Mouse (Mus musculus): ENCODE results near the gene Ncoa5. TPM values are rescaled to one million over a fixed set of nuclear protein-coding genes. Genes with fewer than 3 reads are reported as not detected.
A peak's percentile ranks its signal among the peaks of the same experiment; 100 is the strongest.

The Ncoa5 gene
- polyA plus RNA-seq, 1 experiment from 2014 or later = 17.3 TPM

DNA sequence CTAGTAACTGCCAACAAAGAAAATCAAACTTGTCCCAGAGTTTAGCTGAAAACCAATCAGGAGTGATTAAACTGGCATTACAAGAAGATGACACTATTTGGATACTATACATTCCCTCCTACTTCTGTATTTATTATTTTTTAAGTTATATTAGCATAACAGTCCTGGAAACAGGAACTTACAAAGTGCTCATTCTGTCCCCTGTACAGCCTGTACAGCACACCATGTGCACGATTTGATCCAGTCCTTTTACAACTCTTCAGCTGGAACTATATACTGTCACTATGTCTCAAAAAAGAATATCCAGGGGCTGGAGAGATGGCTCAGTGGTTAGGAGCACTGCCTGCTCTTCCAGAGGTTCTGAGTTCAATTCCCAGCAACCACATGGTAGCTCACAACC lies 7.5 kb downstream of the Ncoa5 start:
- H3K4me1 ChIP-seq (replicated peaks; ENCODE audit: control insufficient read depth, insufficient read depth) = no peaks in the 10 kb centered on the region
- 63% methylated on average over 1 of the region's 1 CpGs for WGBS
- H3K27ac ChIP-seq (replicated peaks) = no peak overlapping the region
- DNase-seq (ENCODE audit: low spot score) = no peak
- H3K4me3 ChIP-seq (ENCODE audit: low read depth, low read length) = no peak overlapping the region
- peaks cover 2% of the 10 kb centered on the region; the same call in 1 of the 2 replicates for H3K36me3 ChIP-seq (ENCODE audit: control insufficient read depth, insufficient read depth, low read length)
- H3K4me2 ChIP-seq (replicated peaks; ENCODE audit: low read depth) = no peak overlapping the region
- no peaks in the 10 kb centered on the region for H3K9me3 ChIP-seq (ENCODE audit: control insufficient read depth, low read length)
- no peak for ATAC-seq (ENCODE audit: low FRiP score, low TSS enrichment)
- TF ChIP-seq EP300 (optimal IDR thresholded peaks at IDR 0.05) = no peak
- TF ChIP-seq CTCF (IDR thresholded peaks at IDR 0.05; ENCODE audit: low read depth) = no peak
- no peaks in the 10 kb centered on the region for H3K27me3 ChIP-seq (ENCODE audit: control insufficient read depth, insufficient read depth, low read length)
- no peak overlapping the region for H3K9ac ChIP-seq (ENCODE audit: low read length)

GRCm38 (mm10) chr2:165020490-165020889 lies 14.2 kb downstream of the Ncoa5 start:
- H3K4me2 ChIP-seq (replicated peaks; ENCODE audit: low read depth) = no peak overlapping the region
- no peaks in the 10 kb centered on the region for H3K4me1 ChIP-seq (replicated peaks; ENCODE audit: control insufficient read depth, insufficient read depth)
- H3K36me3 ChIP-seq (ENCODE audit: control insufficient read depth, insufficient read depth, low read length) = peaks cover 14% of the 10 kb centered on the region; the same call in 1 of the 2 replicates
- ATAC-seq (ENCODE audit: low FRiP score, low TSS enrichment) (no peak), DNase-seq (ENCODE audit: low spot score) (no peak)
- no peak for TF ChIP-seq EP300 (optimal IDR thresholded peaks at IDR 0.05)
- TF ChIP-seq CTCF (IDR thresholded peaks at IDR 0.05; ENCODE audit: low read depth) = no peak
- H3K27ac ChIP-seq (replicated peaks) = no peak overlapping the region
- H3K9ac ChIP-seq (ENCODE audit: low read length) = no peak overlapping the region
- no peaks in the 10 kb centered on the region for H3K9me3 ChIP-seq (ENCODE audit: control insufficient read depth, low read length)
- no peak overlapping the region for H3K4me3 ChIP-seq (ENCODE audit: low read depth, low read length)
- WGBS = 83% methylated on average over 3 of the region's 3 CpGs
- H3K27me3 ChIP-seq (ENCODE audit: control insufficient read depth, insufficient read depth, low read length) = no peaks in the 10 kb centered on the region

- peak; percentile 73 for ATAC-seq (ENCODE audit: low FRiP score, low TSS enrichment)
These were observed 19.7 kb downstream of the Ncoa5 start for GRCm38 (mm10) chr2:165014935-165015334.

GRCm38 (mm10) chr2:165010351-165010750 lies 24.3 kb downstream of the Ncoa5 start:
- TF ChIP-seq CTCF (IDR thresholded peaks at IDR 0.05; ENCODE audit: low read depth) = no peak
- no peak for TF ChIP-seq EP300 (optimal IDR thresholded peaks at IDR 0.05)
- peaks cover 40% of the 10 kb centered on the region for H3K36me3 ChIP-seq (ENCODE audit: control insufficient read depth, insufficient read depth, low read length)
- DNase-seq (ENCODE audit: low spot score) (no peak), ATAC-seq (ENCODE audit: low FRiP score, low TSS enrichment) (no peak)
- no peak overlapping the region for H3K4me3 ChIP-seq (ENCODE audit: low read depth, low read length)
- no peaks in the 10 kb centered on the region for H3K4me1 ChIP-seq (replicated peaks; ENCODE audit: control insufficient read depth, insufficient read depth)
- H3K27me3 ChIP-seq (ENCODE audit: control insufficient read depth, insufficient read depth, low read length) = no peaks in the 10 kb centered on the region
- H3K27ac ChIP-seq (replicated peaks) = no peak overlapping the region
- no peak overlapping the region for H3K4me2 ChIP-seq (replicated peaks; ENCODE audit: low read depth)
- H3K9ac ChIP-seq (ENCODE audit: low read length) = no peak overlapping the region
- no peaks in the 10 kb centered on the region for H3K9me3 ChIP-seq (ENCODE audit: control insufficient read depth, low read length)
- WGBS = 83% methylated on average over 10 of the region's 10 CpGs

More at GRCm38 (mm10) chr2:165014935-165015334, 19.7 kb downstream of the Ncoa5 start:
- no peak overlapping the region for H3K4me2 ChIP-seq (replicated peaks; ENCODE audit: low read depth)
- H3K27me3 ChIP-seq (ENCODE audit: control insufficient read depth, insufficient read depth, low read length) = no peaks in the 10 kb centered on the region
- H3K27ac ChIP-seq (replicated peaks) = no peak overlapping the region
- TF ChIP-seq CTCF (IDR thresholded peaks at IDR 0.05; ENCODE audit: low read depth) = no peak
- no peak for TF ChIP-seq EP300 (optimal IDR thresholded peaks at IDR 0.05)
- no peaks in the 10 kb centered on the region for H3K4me1 ChIP-seq (replicated peaks; ENCODE audit: control insufficient read depth, insufficient read depth)
- DNase-seq (ENCODE audit: low spot score) = no peak
- WGBS = 79% methylated on average over 5 of the region's 5 CpGs
- H3K36me3 ChIP-seq (ENCODE audit: control insufficient read depth, insufficient read depth, low read length) = peaks cover 23% of the 10 kb centered on the region
- no peak overlapping the region for H3K4me3 ChIP-seq (ENCODE audit: low read depth, low read length)
- H3K9ac ChIP-seq (ENCODE audit: low read length) = no peak overlapping the region
- H3K9me3 ChIP-seq (ENCODE audit: control insufficient read depth, low read length) = no peaks in the 10 kb centered on the region

GRCm38 (mm10) chr2:165009581-165009980 lies 25.1 kb downstream of the Ncoa5 start:
- no peaks in the 10 kb centered on the region for H3K9me3 ChIP-seq (ENCODE audit: control insufficient read depth, low read length)
- no peak overlapping the region for H3K27ac ChIP-seq (replicated peaks)
- ATAC-seq (ENCODE audit: low FRiP score, low TSS enrichment) (no peak), DNase-seq (ENCODE audit: low spot score) (no peak)
- no peak for TF ChIP-seq EP300 (optimal IDR thresholded peaks at IDR 0.05)
- no peak for TF ChIP-seq CTCF (IDR thresholded peaks at IDR 0.05; ENCODE audit: low read depth)
- WGBS = 76% methylated on average over 2 of the region's 2 CpGs
- H3K36me3 ChIP-seq (ENCODE audit: control insufficient read depth, insufficient read depth, low read length) = peaks cover 45% of the 10 kb centered on the region
- no peak overlapping the region for H3K9ac ChIP-seq (ENCODE audit: low read length)
- H3K4me2 ChIP-seq (replicated peaks; ENCODE audit: low read depth) = no peak overlapping the region
- H3K4me3 ChIP-seq (ENCODE audit: low read depth, low read length) = no peak overlapping the region
- H3K27me3 ChIP-seq (ENCODE audit: control insufficient read depth, insufficient read depth, low read length) = no peaks in the 10 kb centered on the region
- no peaks in the 10 kb centered on the region for H3K4me1 ChIP-seq (replicated peaks; ENCODE audit: control insufficient read depth, insufficient read depth)

- WGBS = 97% methylated on average over 14 of the region's 14 CpGs
These were observed 25.5 kb downstream of the Ncoa5 start for GRCm38 (mm10) chr2:165009161-165009560.

More at GRCm38 (mm10) chr2:165009161-165009560, 25.5 kb downstream of the Ncoa5 start:
- Histone ChIP-seq H3K9me3 (ENCODE audit: control insufficient read depth, low read length) (no peaks in the 10 kb centered on the region), H3K4me2 (replicated peaks; ENCODE audit: low read depth) (no peak overlapping the region), H3K27me3 (ENCODE audit: control insufficient read depth, insufficient read depth, low read length) (no peaks in the 10 kb centered on the region), H3K36me3 (ENCODE audit: control insufficient read depth, insufficient read depth, low read length) (peaks cover 48% of the 10 kb centered on the region), H3K4me1 (replicated peaks; ENCODE audit: control insufficient read depth, insufficient read depth) (no peaks in the 10 kb centered on the region), H3K9ac (ENCODE audit: low read length) (no peak overlapping the region), H3K27ac (replicated peaks) (no peak overlapping the region), H3K4me3 (ENCODE audit: low read depth, low read length) (no peak overlapping the region)
- no peak for TF ChIP-seq EP300 (optimal IDR thresholded peaks at IDR 0.05)
- TF ChIP-seq CTCF (IDR thresholded peaks at IDR 0.05; ENCODE audit: low read depth) = no peak
- no peak for ATAC-seq (ENCODE audit: low FRiP score, low TSS enrichment)
- no peak for DNase-seq (ENCODE audit: low spot score)

Data from stomach, postnatal 0 days (tissue).